Mouse (Mus musculus) naive thymus-derived CD4-positive, alpha-beta T cell, adult 2 months (primary cell): ENCODE data around the gene Gm38394.
A peak's percentile ranks its signal among the peaks of the same experiment; 100 is the strongest.

Source experiments
- DNase-seq: peaks from one replicate; pipeline ENCODE4 v3.0.0-alpha.2; 2011; ENCODE audit warnings: low read depth

Gene Gm38394

DNA sequence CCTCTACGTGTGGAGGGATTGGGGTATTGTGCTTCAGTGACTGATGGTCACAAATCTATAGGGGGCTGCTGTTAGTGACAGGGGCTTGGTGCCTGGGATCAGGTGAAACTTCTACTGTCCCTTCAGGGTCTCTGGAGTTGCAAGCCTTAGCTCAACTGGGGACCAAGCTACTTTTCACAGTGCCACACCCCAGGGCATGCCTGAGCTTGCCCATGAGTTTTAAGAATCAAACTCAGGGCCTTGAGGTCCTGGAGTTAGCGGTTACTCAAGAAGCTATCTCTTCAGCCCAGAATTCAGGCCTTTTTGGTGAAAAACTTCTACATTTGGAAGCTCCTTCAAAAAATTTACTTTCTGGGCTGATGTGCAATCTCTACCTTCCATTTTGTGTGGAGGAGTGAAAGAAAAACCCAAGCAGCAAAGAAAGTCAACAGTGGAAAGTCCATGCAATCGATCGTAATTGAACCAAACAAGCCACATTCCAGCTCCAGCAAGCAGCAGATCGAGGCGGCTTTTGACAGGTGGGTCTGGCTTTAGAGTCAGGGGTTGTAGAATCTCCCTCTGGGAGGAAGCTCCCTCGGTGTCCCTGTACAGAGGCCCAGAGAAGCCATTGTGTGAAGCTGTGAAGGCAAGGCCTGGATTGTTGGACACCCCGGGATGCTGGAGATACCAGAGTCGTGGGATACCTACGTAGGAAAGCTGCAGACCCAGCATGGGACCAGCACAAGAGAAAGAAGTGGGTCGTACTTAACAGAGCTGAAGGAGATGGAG, 3.3 kb upstream of the Gm38394 start:
- DNase-seq: no peak

DNA sequence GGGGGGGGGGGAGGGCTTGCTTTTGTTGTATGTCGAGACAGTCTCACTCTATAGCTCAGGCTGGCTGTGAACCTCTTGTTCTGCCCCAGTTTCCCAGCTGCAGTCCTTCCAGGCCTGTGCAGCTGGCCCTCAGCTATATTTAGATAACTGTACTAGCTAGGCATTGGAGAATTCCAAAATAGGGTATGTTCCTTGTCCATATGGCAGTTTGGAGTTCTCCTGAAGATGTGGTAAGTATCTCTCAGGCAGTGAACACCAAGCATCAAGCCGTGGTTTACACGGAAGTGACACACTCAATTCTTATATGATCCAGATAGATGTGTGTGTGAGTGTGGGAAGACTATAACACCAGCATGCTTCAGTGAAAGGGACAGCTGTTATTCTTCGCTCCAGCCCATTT, 2.3 kb upstream of the Gm38394 start:
- DNase-seq: no peak

DNA sequence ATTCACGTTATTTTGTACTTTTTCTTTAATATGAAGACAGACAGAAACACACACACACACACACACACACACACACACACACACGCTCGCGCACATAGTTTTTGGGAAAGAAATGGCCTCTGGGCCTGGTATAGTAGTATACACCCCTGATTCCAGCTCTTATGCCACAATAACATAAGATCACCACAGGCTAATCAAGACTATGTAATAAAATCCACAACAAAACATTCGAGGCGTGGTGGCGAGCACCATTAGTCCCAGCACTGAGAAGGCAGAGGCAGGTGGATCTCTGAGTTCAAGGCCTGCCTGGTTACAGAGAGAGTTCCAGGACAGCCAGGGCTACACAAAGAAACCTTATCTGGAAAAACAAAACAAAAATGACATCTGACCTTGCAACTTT, 1.8 kb upstream of the Gm38394 start:
- no peak for DNase-seq

DNA sequence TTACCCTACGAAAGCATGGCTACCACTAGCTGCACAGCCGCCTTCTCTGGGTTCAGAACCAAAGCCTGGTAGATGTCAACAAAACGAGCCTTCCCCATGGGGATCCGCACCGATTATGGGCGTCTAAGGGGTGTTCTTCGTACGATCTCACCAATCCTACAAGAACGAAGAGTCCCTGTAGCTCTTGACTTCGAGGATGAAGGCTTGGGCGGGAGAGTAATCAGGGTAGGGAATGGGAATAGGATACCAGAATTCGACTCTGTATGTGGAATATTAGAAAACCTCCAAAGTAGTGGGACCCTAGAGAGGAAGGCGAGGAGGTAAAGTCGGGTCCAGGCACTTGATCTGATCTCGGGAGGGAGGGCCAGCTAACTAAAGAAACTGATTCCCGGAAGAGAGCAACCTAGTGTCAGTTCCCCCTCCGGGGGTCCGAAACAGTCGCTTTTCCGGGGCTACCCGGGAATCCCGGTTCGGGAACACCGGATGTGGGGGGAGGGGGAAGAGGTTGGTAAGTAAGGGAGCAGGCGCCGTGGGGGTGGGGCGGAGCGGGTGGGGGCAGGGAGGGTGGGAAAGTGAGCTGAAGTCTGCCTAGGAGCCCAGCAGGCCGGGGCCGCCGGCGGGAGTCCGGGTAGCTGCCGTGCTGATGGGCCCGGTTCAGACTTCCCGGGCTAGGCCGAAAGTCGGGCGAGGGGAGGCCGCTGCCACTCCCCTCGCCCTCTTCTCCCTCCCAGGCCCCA, 484 bp downstream of the Gm38394 start, which contains the start of gene Zbed6:
Gene Zbed6, minus strand, starts transcription at position 420 of the 737 bp plus-strand sequence.
- DNase-seq: peak; percentile 45

DNA sequence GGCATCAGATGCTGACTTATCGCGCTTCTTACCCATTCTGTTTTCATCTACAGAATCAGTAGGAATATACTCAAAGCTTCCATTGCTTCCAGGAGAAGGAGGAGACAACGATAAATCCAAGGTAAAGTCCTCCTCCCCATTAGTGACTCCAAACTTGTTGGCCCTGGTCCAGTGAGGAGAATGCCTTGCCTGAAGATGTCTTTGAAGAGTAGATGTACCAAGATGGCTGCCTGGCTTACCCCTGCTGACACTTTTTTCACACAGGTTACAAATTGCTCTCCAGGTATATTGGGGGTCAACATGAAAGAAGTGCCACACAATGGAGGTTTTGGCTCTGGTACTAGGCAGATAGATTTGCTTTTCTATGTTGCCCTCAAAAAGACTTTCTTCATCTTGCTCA, 2.2 kb downstream of the Gm38394 start:
- no peak for DNase-seq

DNA sequence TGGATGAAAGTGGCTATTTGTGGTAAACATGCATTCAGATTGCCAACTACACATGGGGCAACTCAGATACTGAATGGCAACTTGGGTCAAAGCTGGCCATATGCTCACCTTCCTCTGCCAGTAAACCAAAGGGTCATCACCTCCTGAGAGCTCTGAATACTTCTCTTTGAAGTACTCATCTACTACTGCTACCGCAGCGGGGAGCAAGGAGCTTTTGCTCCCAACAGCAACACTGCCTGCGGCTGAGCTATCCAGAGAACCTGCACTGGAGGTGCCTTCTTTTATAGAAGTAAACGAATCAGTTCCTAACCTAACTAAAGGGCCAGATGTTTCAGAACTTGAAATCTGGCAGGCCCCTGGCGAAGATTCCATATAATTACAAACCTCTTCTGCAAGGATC, 4.3 kb downstream of the Gm38394 start:
- no peak for DNase-seq

DNA sequence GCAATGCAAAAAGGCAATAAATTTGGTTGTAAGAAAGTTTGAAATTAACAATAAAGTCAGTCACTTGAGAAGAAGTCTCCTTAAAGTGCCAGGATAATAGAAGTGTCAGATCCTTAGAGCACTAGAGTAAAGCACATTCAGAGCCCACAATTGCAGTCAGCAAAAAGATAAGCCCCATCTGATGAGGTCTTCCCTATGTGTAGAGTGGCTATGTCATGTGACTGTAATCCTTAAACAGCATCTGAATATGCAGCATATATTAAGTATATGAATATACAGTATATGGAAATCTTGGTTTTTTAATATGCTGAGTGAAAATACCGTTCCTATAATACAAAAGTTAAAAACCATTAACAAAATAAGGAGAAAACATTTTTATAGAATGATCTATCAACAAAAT, 8.1 kb downstream of the Gm38394 start:
- DNase-seq: no peak

DNA sequence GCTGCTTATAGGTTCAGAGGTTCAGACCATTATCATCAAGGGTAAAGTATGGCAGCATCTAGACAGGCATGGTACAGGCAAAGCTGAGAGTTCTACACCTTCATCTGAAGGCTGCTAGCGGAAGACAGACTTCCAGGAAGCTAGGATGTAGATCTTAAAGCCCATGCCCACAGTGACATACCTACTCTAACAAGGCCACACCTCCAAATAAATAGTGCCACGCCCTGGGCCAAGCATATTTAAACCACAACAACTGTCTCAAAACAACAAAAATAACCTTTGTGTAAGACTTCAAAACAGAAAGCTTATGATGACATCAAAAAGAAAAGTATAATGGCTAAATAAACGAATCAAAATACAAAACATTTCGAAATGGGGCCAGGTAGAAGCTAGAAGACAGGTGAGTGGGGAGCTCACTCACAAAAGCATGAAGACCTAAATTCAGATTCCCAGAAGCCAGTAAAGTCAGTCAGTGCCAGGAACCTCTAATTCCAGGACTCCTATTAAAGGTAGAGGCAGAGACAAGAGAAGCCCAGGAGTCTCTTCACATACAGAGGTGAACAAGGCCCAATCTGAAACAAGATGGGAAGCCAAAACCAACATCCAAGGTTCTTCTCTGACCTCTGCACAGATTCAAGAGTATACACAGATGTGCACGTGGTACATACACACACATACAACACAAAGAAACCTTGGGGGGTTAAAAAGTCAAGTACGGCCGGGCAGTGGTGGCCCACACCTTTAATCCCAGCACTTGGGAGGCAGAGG, 10.6 kb downstream of the Gm38394 start:
- DNase-seq: no peak

DNA sequence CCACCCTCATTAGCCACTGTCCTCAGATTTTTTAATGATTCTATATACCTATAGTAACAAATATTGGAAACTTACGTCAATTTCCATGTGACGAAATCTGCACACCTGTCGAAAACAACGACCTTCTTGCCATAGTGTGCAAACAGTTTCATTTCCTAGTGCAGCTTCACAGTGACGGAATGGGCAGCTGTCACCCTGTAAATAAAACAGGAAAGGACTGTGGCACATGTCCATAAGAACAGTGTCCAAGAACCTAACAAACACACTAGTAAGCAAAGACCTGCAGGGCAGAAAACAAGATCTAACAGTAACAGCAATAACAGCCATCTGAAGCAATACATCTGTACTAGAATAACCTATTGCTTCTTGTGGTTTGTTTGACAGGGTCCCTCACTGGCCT, 15.5 kb downstream of the Gm38394 start:
- no peak for DNase-seq

DNA sequence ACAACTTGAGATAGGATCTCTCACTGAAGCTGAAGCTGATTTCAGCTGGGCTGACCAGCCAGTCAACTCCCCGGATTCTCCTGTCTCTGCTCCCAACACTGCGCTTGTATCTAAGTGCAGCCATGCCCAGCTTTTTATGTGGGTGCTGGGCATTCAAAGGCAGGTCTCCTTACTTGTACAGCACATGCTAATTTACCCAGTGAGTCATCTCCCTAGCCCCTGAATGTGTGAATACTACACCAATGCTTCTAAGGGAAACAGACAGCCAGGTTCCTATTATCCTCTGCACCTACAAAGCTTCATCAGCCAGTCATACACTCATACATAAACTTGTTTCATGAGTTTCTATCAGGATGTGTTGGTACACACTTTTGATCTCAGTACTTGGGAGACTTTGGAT, 20.0 kb downstream of the Gm38394 start:
- no peak for DNase-seq

DNA sequence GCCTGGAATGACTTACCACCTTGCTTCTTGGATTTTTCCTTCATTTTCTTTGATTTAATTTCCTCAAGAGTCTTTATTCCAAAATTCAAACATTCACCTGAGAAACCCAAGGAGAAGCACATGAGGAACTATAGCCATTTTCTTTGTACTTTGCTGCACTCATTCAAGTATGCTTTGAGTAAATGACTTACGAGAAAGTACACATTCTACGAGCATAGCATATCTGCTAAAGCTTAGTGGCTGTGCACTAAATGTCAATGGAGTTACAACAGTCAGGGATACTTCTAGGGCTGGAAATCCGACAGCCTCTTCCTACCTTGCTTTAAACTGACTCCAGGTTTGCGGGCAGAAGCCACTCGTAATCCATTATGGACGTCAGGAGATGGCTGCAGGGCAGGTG, 22.6 kb downstream of the Gm38394 start:
- DNase-seq: no peak

DNA sequence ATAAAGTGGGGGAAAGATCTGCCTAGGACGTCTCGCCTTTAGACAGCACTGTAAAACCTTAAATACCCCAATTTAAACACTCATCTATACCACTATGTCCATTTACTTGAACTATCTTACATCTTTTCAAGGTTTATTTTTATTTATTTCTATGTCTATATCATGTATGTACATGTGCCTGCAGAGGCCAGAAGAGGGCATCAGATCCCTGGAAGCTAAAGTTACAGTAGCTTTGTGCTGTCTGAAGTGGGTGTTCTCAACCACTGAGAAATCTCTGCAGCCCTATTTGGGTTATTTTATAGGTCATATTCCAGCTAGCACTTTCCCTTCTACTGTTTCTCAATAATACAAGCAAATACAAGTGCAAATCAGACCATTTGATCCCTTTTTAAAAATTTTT, 28.9 kb downstream of the Gm38394 start:
- peak; percentile 28 for DNase-seq

DNA sequence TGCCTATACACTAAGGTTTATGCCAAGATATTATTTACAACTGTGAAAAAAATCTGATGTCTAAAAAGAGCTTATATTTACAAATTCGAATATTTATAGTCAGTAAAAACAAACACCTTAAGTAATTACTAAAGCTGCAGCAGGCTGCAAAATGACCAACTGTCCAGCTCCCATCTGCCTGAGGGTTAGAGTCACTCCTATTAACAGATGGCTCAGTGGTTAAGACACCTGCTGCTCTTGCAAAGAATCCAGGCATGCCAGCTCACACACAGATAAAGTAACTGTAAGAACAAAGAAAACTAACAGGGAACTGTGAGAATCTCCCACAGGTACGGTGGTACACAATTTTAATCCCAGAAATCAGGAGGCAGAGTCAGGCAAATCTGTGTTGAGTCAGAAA, 36.1 kb downstream of the Gm38394 start:
- no peak for DNase-seq

DNA sequence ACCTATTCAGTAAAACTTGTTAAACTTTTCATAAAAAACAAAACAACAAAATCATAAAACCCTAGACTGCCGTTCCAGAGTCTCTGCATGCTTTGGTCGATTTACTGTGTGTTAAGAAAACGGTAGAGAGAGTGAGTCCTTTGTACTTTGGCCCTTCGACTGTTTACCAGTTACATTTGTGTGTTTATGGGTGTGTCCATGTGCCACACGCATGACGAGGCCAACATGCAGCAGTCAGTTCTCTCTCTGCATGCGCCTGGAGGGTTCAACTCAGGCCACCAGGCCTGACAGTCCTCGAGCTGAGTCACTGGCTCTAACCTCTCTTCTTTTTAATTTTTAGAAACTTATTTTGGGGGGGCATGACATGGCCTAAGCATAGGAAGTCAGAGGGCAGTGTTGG, 42.8 kb downstream of the Gm38394 start:
- DNase-seq: no peak

DNA sequence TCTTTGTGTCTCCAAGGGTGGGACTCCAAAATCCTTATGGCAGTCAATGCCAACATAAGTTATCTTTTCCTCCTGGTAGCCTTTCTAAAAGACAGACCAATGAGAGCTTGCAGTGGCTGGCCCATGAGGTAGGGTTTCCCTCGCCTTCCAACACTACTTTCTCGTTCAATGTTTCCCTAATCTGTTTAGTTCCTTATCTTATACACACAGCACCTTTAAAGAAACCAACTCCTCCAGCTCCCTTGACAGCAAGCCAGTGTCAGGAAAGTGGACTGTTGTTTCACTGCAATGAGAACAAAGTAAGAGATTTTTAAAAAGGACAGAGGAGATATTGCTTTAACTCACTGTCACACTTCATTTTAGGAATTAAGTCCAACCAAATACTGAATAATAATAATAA, 43.2 kb downstream of the Gm38394 start:
- no peak for DNase-seq

DNA sequence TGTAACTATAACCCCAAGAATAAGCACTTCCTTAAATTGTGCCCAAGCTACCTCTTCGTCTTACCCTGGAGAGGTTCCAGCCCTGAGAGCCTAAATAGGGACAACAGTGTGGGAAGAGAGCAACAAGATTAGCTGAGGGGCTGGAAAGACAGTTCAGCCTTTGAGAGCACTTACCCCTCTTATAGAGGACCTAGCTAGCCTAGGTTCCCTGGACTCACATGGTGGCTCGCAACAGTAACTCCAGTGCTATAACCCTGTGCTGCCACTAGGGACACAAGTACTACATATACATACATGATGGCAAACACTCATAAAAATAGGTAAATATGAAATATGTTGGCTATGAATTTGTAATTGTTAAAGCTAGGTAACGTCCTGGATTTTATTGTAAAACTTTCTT, 47.3 kb downstream of the Gm38394 start:
- peak; percentile 46 for DNase-seq

DNA sequence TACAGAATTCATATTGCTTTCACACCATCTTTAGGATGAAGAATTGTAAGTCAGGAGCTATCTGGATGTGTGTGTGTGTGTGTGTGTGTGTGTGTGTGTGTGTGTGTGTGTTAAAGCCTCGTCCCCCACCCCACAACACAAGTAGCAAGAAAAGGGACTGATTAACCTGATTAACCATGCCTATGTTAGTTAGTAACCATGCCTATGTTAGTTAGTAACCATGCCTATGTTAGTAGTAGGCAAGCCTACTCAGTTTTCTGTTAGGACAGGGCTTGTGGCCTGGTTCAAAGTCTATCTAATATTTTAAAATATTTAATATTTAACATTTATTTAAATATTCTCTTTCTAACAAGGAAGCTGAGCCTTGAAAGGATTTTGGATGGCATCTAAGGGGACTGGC, 49.7 kb downstream of the Gm38394 start:
- DNase-seq: no peak

DNA sequence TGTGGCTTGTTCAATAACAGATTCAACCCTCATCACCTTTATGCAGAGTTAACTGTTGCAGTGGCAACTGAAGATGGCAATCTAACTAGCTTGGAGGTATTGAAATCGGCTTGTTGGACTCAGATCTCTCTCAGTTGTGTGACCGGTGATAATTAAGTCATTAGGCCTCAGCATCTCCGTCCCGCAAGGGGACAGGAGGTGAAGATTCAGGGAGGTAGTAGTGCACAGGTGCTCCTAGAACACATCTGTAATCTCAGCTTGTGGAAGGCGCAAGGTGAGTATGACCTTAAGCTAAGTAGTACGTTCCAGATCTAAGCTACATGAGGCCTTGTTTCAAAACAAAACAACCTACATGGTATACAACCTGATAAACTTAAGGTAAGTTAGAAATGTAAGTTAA, 50.5 kb downstream of the Gm38394 start:
- no peak for DNase-seq

DNA sequence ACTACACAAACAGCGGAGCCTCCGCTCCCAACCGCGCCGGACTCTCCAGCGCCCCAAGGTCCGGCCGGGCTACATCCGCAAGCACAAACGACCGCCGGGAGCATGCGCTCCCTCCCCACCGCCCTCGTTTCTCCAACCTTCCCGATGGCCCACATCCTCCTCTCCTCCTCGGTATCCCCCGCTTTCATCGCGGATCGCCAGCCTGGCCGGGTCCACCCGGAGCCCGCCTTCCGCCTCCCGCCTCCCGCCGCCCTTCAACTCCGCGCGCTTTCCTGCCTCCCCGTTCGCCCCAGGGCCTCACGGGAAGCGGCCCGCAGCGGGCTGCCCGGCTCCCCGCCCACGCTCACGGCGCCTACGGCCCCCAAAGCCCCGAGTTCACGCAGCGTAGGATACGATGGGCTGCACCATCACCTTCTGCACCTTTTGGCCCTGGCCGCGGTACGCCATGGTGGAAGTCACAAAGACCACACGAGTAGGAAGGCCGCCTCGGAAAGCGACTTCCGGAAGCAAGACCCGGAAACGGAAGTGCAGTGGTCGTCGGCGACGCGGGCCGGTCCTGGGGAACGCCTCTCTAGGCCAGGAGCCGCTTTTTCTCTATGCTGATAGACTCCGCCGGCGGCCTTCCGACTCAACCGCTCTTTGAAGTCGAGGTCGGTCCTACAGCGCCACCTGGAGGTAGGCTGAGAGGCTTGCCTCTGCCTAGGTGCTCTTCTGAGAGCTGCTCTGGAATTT, 51.2 kb downstream of the Gm38394 start, which contains the start of gene Snrpe:
Gene Snrpe, minus strand, starts transcription at position 521 of the 732 bp plus-strand sequence.
- DNase-seq: peak; percentile 98

DNA sequence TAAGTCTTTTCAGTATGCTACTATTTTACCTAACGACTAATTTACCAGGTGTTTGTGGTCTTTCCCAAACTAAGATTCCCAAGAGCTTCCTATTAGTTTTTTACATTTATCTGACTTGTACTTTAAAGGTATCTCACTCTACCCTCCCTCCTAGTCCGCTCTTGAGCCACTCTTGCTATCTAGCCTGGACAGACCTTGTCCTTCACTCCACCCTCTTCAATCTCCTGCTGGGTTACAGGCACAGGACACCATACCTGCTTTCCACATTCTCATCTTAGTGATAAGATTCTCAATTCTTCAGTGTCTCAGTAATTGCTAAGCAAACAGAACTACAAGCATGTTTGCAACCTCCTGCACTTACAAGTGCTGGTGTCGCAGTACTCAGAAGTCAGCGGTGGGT, 57.9 kb downstream of the Gm38394 start:
- DNase-seq: no peak

DNA sequence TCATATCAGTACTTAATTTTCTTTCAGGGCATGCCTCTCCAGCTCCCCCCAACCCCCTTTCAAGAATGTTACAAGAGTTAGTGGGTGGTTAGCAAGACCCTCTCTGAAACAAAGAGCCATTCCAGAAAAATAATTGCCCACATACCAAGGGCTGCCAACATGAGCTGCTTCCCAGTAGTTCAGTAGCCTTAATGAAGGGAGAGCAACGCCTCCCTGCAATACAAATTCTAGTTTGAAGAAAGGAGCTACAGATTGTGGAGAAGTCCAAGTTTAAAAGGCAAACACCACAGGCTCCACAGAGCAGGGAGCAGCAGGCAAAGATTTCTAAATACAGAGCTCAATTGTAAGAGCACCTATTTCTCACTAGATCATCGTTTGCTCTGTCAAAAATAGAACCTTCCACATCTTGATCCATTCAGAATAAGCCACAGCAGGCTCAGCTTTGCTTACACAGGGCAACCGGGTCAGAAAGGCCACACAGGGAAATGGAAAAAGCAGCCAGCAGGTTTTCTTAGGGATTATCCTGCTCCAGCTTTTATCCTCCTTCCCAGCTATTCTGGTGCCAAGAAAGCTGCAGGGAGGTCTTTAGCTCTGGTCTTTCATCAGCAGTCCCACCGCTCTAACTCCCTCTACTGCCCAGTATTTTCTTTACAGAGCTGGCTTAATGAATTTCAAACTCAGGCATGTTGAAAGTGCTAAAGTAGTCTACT, 64.7 kb downstream of the Gm38394 start:
- no peak for DNase-seq
